Mouse (Mus musculus) layer of hippocampus, adult 9-11 months (tissue): ENCODE measurements around the gene Pcnx4.

ENCODE experiments used
- DNase-seq: peaks from one replicate; pipeline ENCODE4 v3.0.0; 2022

Pcnx4 gene

GRCm38 (mm10) chr12:72536021-72536597 lies at the start of gene Pcnx4:
Gene Pcnx4 (plus strand): TSS chr12:72536383.
- DNase-seq = peak; percentile 95

GRCm38 (mm10) chr12:72487498-72487897 lies 48.7 kb upstream of the Pcnx4 start:
- DNase-seq = no peak

GRCm38 (mm10) chr12:72489995-72490394 lies 46.2 kb upstream of the Pcnx4 start:
- DNase-seq = no peak

- no peak for DNase-seq
Observed at GRCm38 (mm10) chr12:72491063-72491719, 45.0 kb upstream of the Pcnx4 start.

- no peak for DNase-seq
Observed at GRCm38 (mm10) chr12:72496866-72497600, 39.1 kb upstream of the Pcnx4 start.

GRCm38 (mm10) chr12:72509606-72510005 lies 26.6 kb upstream of the Pcnx4 start:
- no peak for DNase-seq

- no peak for DNase-seq
Observed at GRCm38 (mm10) chr12:72515446-72515845, 20.7 kb upstream of the Pcnx4 start.

- no peak for DNase-seq
Observed at GRCm38 (mm10) chr12:72518114-72518728, 18.0 kb upstream of the Pcnx4 start.

GRCm38 (mm10) chr12:72519352-72519751 lies 16.8 kb upstream of the Pcnx4 start:
- DNase-seq = no peak

GRCm38 (mm10) chr12:72519855-72520254 lies 16.3 kb upstream of the Pcnx4 start:
- DNase-seq = no peak

GRCm38 (mm10) chr12:72520645-72521044 lies 15.5 kb upstream of the Pcnx4 start:
- DNase-seq = no peak

GRCm38 (mm10) chr12:72525588-72525987 lies 10.6 kb upstream of the Pcnx4 start:
- DNase-seq = no peak

GRCm38 (mm10) chr12:72532303-72532702 lies 3.9 kb upstream of the Pcnx4 start:
- DNase-seq = no peak

- DNase-seq = no peak
Observed at GRCm38 (mm10) chr12:72533986-72534385, 2.2 kb upstream of the Pcnx4 start.

- DNase-seq = peak; percentile 14
Observed at GRCm38 (mm10) chr12:72535599-72535998, 584 bp upstream of the Pcnx4 start.

GRCm38 (mm10) chr12:72538571-72538970 lies 2.4 kb downstream of the Pcnx4 start:
- DNase-seq = peak; percentile 17

GRCm38 (mm10) chr12:72554347-72554746 lies 18.2 kb downstream of the Pcnx4 start:
- DNase-seq = no peak

- DNase-seq = no peak
Observed at GRCm38 (mm10) chr12:72564281-72564795, 28.2 kb downstream of the Pcnx4 start.

GRCm38 (mm10) chr12:72582021-72582420 lies 45.8 kb downstream of the Pcnx4 start:
- no peak for DNase-seq

GRCm38 (mm10) chr12:72583099-72583498 lies 46.9 kb downstream of the Pcnx4 start:
- DNase-seq = no peak

GRCm38 (mm10) chr12:72585339-72585738 lies 49.2 kb downstream of the Pcnx4 start:
- no peak for DNase-seq

GRCm38 (mm10) chr12:72592991-72593390 lies 56.8 kb downstream of the Pcnx4 start:
- no peak for DNase-seq

GRCm38 (mm10) chr12:72594001-72594400 lies 57.8 kb downstream of the Pcnx4 start:
- no peak for DNase-seq
